Mouse (Mus musculus) liver, embryonic 15.5 days (tissue): ENCODE measurements around the gene Schip1. TPM values are rescaled to one million over a fixed set of nuclear protein-coding genes. Genes with fewer than 3 reads are reported as not detected.
A peak's percentile ranks its signal among the peaks of the same experiment; 100 is the strongest.

Experiments
- ATAC-seq: fragments of 200-750 bp; cut with Nextera tagmentation; 2 replicates; pipeline ENCODE4 v1.8.0; 2017; ENCODE audit warnings: moderate number of reproducible peaks, mild to moderate bottlenecking, moderate library complexity; ENCODE audit not compliant: insufficient read depth
- H3K27ac ChIP-seq: fragments of 300-500 bp; sonication (generic); replicated peaks from 2 replicates; pipeline ENCODE4 v1.5.1; 2015; ENCODE audit warnings: mild to moderate bottlenecking, inconsistent platforms
- H3K27me3 ChIP-seq: fragments of 300-500 bp; sonication (generic); 2 replicates; pipeline ENCODE4 v1.6.1; 2015; ENCODE audit warnings: mild to moderate bottlenecking, inconsistent platforms
- H3K36me3 ChIP-seq: fragments of 300-500 bp; sonication (generic); replicated peaks from 2 replicates; pipeline ENCODE4 v1.6.1; 2015; ENCODE audit warnings: moderate library complexity, mild to moderate bottlenecking, inconsistent platforms
- H3K4me1 ChIP-seq: fragments of 300-500 bp; sonication (generic); replicated peaks from 2 replicates; pipeline ENCODE4 v1.6.1; 2015; ENCODE audit warnings: inconsistent platforms
- H3K4me2 ChIP-seq: fragments of 300-500 bp; sonication (generic); 2 replicates; pipeline ENCODE4 v1.6.1; 2015; ENCODE audit warnings: moderate library complexity, mild to moderate bottlenecking, inconsistent platforms
- H3K4me3 ChIP-seq: fragments of 300-500 bp; sonication (generic); replicated peaks from 2 replicates; pipeline ENCODE4 v1.5.1; 2015; ENCODE audit warnings: mild to moderate bottlenecking, inconsistent platforms
- H3K9ac ChIP-seq: fragments of 300-500 bp; sonication (generic); 2 replicates; pipeline ENCODE4 v1.6.1; 2015; ENCODE audit warnings: moderate library complexity, mild to moderate bottlenecking, inconsistent platforms
- H3K9me3 ChIP-seq: fragments of 300-500 bp; sonication (generic); replicated peaks from 2 replicates; pipeline ENCODE4 v1.6.1; 2016; ENCODE audit warnings: inconsistent platforms
- WGBS: fragments of 180-500 bp; shearing (Covaris S2); methylation state at CpG from one replicate; pipeline ENCODE4 v1.1.7; 2015; ENCODE audit warnings: mixed read lengths; ENCODE audit not compliant: insufficient replicate concordance; 5-methylcytosine and 5-hydroxymethylcytosine counted together
- polyA plus RNA-seq: library from polyadenylated mRNA; unstranded; fragments of >200 nt; fragmentation: Nextera tagmentation; extraction: Ambion mirVana; gene quantifications from 2 replicates; pipeline ENCODE4 v1.2.1, GENCODE M21; 2015

Schip1 gene
- polyA plus RNA-seq, 1 experiment from 2014 or later: 2.4 TPM

DNA sequence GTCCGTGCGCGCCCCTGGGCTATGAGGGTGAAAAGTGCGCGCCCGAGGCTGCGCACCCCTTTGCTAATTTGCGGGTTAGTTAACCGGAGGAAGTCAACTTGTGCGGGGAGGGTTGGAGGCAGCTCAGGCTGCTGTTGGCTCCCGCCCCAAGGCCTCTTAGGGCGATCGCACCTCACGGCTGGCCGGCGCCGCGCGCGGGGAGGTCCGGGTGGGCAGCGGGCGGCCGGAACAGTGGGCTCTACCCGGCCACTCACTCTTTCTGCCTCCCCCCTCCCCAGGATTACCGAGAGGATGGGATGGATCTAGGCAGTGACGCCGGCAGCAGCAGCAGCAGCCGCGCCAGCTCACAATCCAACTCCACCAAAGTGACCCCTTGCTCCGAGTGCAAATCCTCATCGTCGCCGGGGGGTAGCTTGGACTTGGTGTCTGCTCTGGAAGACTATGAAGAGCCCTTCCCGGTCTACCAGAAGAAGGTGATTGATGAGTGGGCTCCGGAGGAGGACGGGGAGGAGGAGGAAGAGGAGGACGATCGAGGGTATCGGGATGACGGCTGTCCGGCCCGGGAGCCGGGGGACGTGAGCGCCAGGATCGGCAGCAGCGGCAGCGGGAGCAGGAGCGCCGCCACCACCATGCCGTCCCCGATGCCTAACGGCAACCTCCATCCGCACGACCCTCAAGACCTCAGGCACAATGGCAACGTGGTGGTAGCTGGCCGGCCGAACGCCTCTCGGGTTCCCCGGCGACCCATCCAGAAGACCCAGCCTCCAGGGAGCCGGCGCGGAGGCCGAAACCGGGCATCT lies 429.9 kb downstream of the Schip1 start:
- ATAC-seq: no peak
- peaks cover 40% of the 10 kb centered on the region for H3K4me1 ChIP-seq
- H3K4me2 ChIP-seq: peak overlapping the region; percentile 91
- peak overlapping the region; percentile 65 for H3K4me3 ChIP-seq
- peak overlapping the region; percentile 40; the same call in 1 of the 2 replicates for H3K9ac ChIP-seq
- no peaks in the 10 kb centered on the region for H3K36me3 ChIP-seq
- peaks cover 65% of the 10 kb centered on the region for H3K27me3 ChIP-seq
- H3K27ac ChIP-seq: no peak overlapping the region
- no peaks in the 10 kb centered on the region for H3K9me3 ChIP-seq
- under 1% methylated on average over 68 of the region's 68 CpGs for WGBS

DNA sequence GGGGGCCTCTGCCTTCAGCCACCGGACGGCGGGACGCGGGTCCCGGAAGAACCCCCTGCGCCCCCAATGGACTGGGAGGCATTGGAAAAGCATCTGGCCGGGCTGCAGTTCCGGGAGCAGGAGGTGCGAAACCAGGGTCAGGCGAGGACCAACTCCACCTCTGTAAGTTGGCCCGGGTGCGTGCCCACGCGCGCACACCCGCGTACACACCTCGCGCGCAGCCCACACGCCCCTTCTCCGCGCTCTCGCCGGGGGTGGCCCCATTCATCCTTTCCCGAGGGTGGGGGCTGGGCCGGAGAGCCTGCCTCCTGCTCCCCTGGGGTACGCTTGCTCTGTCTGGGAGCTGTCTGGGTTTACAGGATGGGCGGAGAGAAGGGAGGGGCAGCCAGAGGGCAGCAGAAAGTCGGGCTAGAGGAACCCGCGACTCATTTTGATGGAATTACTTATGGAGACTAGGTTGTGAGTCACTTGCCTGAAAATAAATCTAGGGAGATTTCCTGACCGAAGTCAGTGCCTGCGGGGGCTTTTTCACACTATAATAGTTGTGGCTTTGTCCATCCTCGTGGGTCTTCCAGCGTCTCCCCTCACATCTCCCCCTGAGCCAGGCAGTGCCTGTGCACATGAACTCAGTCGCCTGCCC lies 430.6 kb downstream of the Schip1 start:
- no peak overlapping the region for H3K27ac ChIP-seq
- ATAC-seq: no peak
- H3K27me3 ChIP-seq: peaks cover 65% of the 10 kb centered on the region
- under 1% methylated on average over 37 of the region's 38 CpGs for WGBS
- peak overlapping the region; percentile 91 for H3K4me2 ChIP-seq
- peak overlapping the region; percentile 65 for H3K4me3 ChIP-seq
- peaks cover 46% of the 10 kb centered on the region for H3K4me1 ChIP-seq
- peak overlapping the region; percentile 18; the same call in 1 of the 2 replicates for H3K9ac ChIP-seq
- H3K36me3 ChIP-seq: no peaks in the 10 kb centered on the region
- no peaks in the 10 kb centered on the region for H3K9me3 ChIP-seq

- no peak overlapping the region for H3K27ac ChIP-seq
- H3K4me1 ChIP-seq: peaks cover 51% of the 10 kb centered on the region
- H3K4me2 ChIP-seq: peak overlapping the region; percentile 91
- H3K36me3 ChIP-seq: no peaks in the 10 kb centered on the region
- peaks cover 65% of the 10 kb centered on the region for H3K27me3 ChIP-seq
- no peak overlapping the region for H3K9ac ChIP-seq
- H3K9me3 ChIP-seq: no peaks in the 10 kb centered on the region
- WGBS: 9% methylated on average over 9 of the region's 9 CpGs
- H3K4me3 ChIP-seq: peak overlapping the region; percentile 65
- ATAC-seq: no peak
Observed at GRCm38 (mm10) chr3:68495736-68496242, 431.2 kb downstream of the Schip1 start.

DNA sequence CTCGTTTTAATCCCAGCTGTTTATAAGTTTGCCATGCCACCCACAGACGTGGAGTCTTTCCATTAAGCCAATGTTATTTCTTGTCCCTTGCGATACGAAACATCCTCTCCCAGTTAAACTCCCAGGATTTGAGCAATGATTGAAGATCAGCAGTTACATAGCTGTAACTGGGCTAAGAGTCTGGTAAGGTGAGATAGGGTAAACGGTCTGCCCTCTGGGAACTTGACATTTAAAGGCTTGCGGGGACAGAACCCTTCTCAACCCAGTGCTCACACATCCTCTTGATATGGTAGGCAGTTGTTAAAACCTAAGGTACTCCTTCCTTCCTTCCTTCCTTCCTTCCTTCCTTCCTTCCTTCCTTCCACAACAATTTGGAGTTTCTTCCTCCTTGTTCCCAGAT lies 431.9 kb downstream of the Schip1 start:
- no peak overlapping the region for H3K4me3 ChIP-seq
- H3K4me2 ChIP-seq: no peak overlapping the region
- no peaks in the 10 kb centered on the region for H3K36me3 ChIP-seq
- H3K4me1 ChIP-seq: peaks cover 51% of the 10 kb centered on the region
- no peaks in the 10 kb centered on the region for H3K9me3 ChIP-seq
- peaks cover 65% of the 10 kb centered on the region for H3K27me3 ChIP-seq
- no peak overlapping the region for H3K27ac ChIP-seq
- no peak for ATAC-seq
- no peak overlapping the region for H3K9ac ChIP-seq
- 23% methylated on average over 6 of the region's 6 CpGs for WGBS

DNA sequence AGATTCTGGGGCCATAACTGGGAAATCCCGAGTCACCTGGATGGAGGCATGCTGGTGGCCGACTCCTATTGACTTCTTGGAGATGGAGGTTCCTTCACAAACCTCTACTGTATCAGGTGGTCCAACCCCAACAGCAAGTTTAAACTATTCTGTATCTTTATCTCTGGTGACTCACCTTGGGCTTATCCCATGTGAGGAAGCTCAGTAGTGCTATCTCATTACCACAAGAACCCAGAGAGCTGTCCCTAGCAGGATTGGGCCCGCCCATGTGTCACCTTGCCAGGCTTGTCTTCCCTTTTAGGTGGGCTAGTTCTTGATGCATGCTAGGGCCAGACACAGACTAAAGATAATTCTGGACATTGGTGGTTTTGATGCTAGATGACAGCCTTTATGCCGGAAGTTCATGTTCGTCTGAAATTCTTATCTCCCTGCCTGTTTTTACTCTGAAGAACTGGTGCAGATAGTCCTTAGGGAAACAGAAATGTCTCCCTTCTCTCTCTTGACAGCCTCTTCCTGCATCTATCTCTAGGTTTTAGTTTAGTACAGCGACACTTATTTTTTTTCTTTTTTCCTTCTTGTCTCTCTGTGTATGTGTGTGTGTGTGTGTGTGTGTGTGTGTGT lies 435.0 kb downstream of the Schip1 start:
- Histone ChIP-seq H3K4me2 (peak overlapping the region; percentile 35), H3K27me3 (peaks cover 34% of the 10 kb centered on the region), H3K9me3 (no peaks in the 10 kb centered on the region), H3K36me3 (no peaks in the 10 kb centered on the region), H3K4me1 (peaks cover 34% of the 10 kb centered on the region), H3K9ac (no peak overlapping the region), H3K4me3 (no peak overlapping the region), H3K27ac (no peak overlapping the region)
- ATAC-seq: peak; percentile 88
- 21% methylated on average over 6 of the region's 6 CpGs for whole genome bisulfite sequencing

DNA sequence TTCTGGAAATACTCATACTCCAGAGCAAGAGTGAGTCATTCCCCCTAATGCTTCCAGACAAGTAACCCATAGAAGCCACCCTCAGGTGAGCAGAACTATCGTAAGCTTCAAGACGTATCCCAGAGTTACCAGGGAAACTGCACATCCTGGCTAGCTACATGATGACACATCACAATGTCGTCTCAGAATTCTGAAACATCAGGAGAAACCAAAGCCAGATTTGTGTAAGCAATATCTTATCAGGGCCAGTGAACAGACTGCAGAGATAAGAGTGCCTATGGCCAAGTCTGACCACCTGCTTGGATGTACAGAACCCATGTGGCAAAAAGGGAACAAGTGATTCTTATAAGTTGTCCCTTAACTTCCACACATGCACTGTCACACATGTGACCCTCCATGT lies 440.2 kb downstream of the Schip1 start:
- Histone ChIP-seq H3K27me3 (no peaks in the 10 kb centered on the region), H3K9ac (no peak overlapping the region), H3K9me3 (no peaks in the 10 kb centered on the region), H3K27ac (no peak overlapping the region), H3K4me1 (peaks cover 35% of the 10 kb centered on the region), H3K4me2 (no peak overlapping the region), H3K36me3 (no peaks in the 10 kb centered on the region), H3K4me3 (no peak overlapping the region)
- ATAC-seq: no peak
- 63% methylated on average over 3 of the region's 3 CpGs for WGBS

DNA sequence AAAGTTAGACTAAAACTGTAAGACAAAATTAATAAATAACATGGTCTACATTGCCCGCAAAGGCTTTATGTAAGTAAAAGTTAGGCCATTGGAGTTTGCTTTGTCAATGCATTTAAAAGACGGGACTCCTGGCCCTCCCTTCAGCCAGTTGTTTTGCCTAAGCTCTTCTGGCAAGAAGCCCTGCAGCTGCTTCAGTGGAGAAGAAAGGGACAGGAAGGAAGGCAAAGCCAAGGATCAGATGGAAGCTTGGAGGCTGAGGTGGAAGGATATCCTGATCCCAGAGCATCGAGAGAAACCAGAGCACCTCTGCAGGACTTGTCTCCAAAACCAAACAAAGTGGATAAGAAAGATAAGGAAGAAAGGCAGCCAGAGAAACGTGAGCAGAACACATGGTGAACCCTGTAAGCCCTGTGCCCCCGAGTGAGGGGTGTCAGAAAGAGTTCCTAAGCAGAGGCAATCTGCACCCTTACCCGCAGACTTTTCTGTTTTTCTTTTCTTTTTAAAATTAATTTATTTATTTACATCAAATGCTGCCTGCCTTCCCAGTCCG lies 442.2 kb downstream of the Schip1 start:
- Histone ChIP-seq H3K27ac (no peak overlapping the region), H3K36me3 (no peaks in the 10 kb centered on the region), H3K9ac (no peak overlapping the region), H3K27me3 (no peaks in the 10 kb centered on the region), H3K4me1 (peaks cover 45% of the 10 kb centered on the region), H3K4me3 (no peak overlapping the region), H3K9me3 (no peaks in the 10 kb centered on the region), H3K4me2 (no peak overlapping the region)
- no peak for ATAC-seq
- WGBS: 37% methylated on average over 7 of the region's 7 CpGs

- Histone ChIP-seq H3K9me3 (no peaks in the 10 kb centered on the region), H3K4me3 (no peak overlapping the region), H3K27ac (no peak overlapping the region), H3K9ac (no peak overlapping the region), H3K4me2 (no peak overlapping the region), H3K27me3 (no peaks in the 10 kb centered on the region), H3K36me3 (no peaks in the 10 kb centered on the region), H3K4me1 (peaks cover 49% of the 10 kb centered on the region)
- peak; percentile 55; the same call in 1 of the 2 replicates for ATAC-seq
- 12% methylated on average over 6 of the region's 6 CpGs for WGBS
Observed at GRCm38 (mm10) chr3:68508629-68509028, 444.0 kb downstream of the Schip1 start.

DNA sequence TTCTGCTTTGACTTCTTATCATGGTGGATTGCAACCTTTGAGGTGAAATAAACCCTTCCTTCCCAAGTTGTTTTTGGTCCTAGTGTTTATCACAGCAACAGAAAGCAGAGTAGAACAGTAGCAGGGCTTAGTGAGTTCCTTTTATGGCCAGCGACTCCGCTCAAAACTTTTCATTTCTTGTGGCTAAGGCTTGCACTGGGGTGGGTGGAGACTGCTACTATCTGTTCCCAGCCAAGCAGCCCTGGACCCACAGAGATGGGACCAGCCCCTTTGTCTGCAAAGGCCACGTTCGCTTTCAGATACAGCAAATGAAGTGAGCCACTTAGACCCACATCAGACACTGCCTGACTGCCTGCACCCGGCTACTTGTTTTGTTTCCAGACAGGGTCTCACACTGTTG lies 446.3 kb downstream of the Schip1 start:
- Histone ChIP-seq H3K9me3 (no peaks in the 10 kb centered on the region), H3K4me3 (no peak overlapping the region), H3K4me2 (peak overlapping the region; percentile 49), H3K9ac (peak overlapping the region; percentile 21; the same call in 1 of the 2 replicates), H3K27me3 (no peaks in the 10 kb centered on the region), H3K4me1 (peaks cover 49% of the 10 kb centered on the region), H3K36me3 (no peaks in the 10 kb centered on the region), H3K27ac (peak overlapping the region; percentile 69)
- WGBS: 23% methylated on average over 5 of the region's 5 CpGs
- ATAC-seq: peak; percentile 87

DNA sequence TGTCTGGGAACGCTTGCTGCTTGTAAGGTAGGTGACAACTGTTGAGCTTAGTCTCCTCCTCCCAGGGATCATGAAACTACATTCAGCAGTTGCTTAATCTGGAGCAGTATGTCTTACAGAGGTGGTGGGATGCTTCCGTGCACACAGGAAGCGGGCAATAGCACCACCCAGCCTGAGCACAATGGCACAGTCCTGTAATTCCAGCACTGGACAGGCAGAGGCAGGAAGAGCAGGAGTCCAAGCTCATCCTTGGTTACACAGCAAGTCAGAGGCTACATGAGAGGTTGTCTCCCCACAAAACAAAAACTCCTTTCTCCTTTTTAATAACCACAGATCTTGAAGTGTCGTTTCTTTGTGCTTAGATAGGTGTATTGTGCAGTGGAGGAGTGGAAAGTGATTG lies 447.1 kb downstream of the Schip1 start:
- H3K36me3 ChIP-seq: no peaks in the 10 kb centered on the region
- no peaks in the 10 kb centered on the region for H3K27me3 ChIP-seq
- WGBS: 61% methylated on average over 4 of the region's 4 CpGs
- no peak overlapping the region for H3K9ac ChIP-seq
- no peak overlapping the region for H3K4me2 ChIP-seq
- H3K27ac ChIP-seq: no peak overlapping the region
- peaks cover 48% of the 10 kb centered on the region for H3K4me1 ChIP-seq
- H3K4me3 ChIP-seq: no peak overlapping the region
- no peak for ATAC-seq
- no peaks in the 10 kb centered on the region for H3K9me3 ChIP-seq

- Histone ChIP-seq H3K9me3 (no peaks in the 10 kb centered on the region), H3K27ac (no peak overlapping the region), H3K36me3 (no peaks in the 10 kb centered on the region), H3K4me1 (peaks cover 42% of the 10 kb centered on the region), H3K9ac (no peak overlapping the region), H3K27me3 (no peaks in the 10 kb centered on the region), H3K4me3 (no peak overlapping the region), H3K4me2 (no peak overlapping the region)
- no peak for ATAC-seq
- 85% methylated on average over 11 of the region's 11 CpGs for WGBS
Observed at GRCm38 (mm10) chr3:68512327-68512726, 447.7 kb downstream of the Schip1 start.
